Mouse (Mus musculus) bone marrow macrophage, adult 2 months (primary cell): ENCODE data around the gene Grip1.

Experiments used
- CTCF ChIP-seq: IDR thresholded peaks from 2 replicates; pipeline ENCODE4 v1.5.1; 2012; ENCODE audit warnings: low read depth, mild to moderate bottlenecking, low read length, moderate library complexity
- POLR2A ChIP-seq: IDR thresholded peaks from 2 replicates; pipeline ENCODE4 v1.6.1; 2012; ENCODE audit warnings: mild to moderate bottlenecking, low read depth, low read length, borderline replicate concordance

- TF ChIP-seq CTCF: no peak
- no peak for TF ChIP-seq POLR2A
Measured at GRCm38 (mm10) chr10:119467976-119468375, 14.3 kb downstream of the Grip1 start.
